Mouse (Mus musculus) ES-E14 (cell line): ENCODE data around the gene Tcea2. TPM values are rescaled to one million over a fixed set of nuclear protein-coding genes. Genes with fewer than 3 reads are reported as not detected.

ENCODE experiments used
- DNase-seq: peaks from one replicate; pipeline ENCODE4 v3.0.0-alpha.2; 2013; ENCODE audit warnings: low read depth, low spot score
- H3K27ac ChIP-seq: 2 replicates; pipeline ENCODE4 v1.5.1; 2012; ENCODE audit warnings: low read depth, mild to moderate bottlenecking, low read length, moderate library complexity, mixed read lengths; ENCODE audit not compliant: poor library complexity, insufficient read depth, severe bottlenecking
- H3K36me3 ChIP-seq: 2 replicates; pipeline ENCODE4 v1.6.1; 2012; ENCODE audit warnings: mild to moderate bottlenecking, low read length, moderate library complexity, mixed read lengths; ENCODE audit not compliant: control insufficient read depth, poor library complexity, insufficient read depth, severe bottlenecking
- H3K4me1 ChIP-seq, 2 experiments: fragments of 150-350 bp in 1 of 2; sonication (generic) in 1 of 2; 2 replicates each; pipeline ENCODE4 v1.6.1; 2012; ENCODE audit warnings: low read length in 2 of 2, mild to moderate bottlenecking in 1 of 2, mixed read lengths in 1 of 2; ENCODE audit not compliant: control insufficient read depth in 2 of 2, insufficient read depth in 2 of 2, poor library complexity in 1 of 2
- H3K4me3 ChIP-seq, 2 experiments: fragments of 150-350 bp in 1 of 2; sonication (generic) in 1 of 2; 2 replicates each; pipeline ENCODE4 v1.5.1; 2012; ENCODE audit warnings: low read length in 2 of 2, low read depth in 1 of 2, mild to moderate bottlenecking in 1 of 2, mixed read lengths in 1 of 2; ENCODE audit not compliant: insufficient read depth in 1 of 2, poor library complexity in 1 of 2, severe bottlenecking in 1 of 2
- H3K9ac ChIP-seq: 2 replicates; pipeline ENCODE4 v1.6.1; 2012; ENCODE audit warnings: low read depth, mild to moderate bottlenecking, low read length, mixed read lengths; ENCODE audit not compliant: poor library complexity, insufficient read depth, severe bottlenecking
- H3K9me3 ChIP-seq: fragments of 150-350 bp; sonication (generic); 2 replicates; pipeline ENCODE4 v1.6.1; 2012; ENCODE audit warnings: low read depth, mild to moderate bottlenecking, low read length; ENCODE audit not compliant: control insufficient read depth, insufficient read depth
- CHD2 ChIP-seq: IDR thresholded peaks from 2 replicates; pipeline ENCODE4 v1.6.1; 2014; ENCODE audit warnings: mild to moderate bottlenecking, low read depth, low read length, inconsistent platforms
- HCFC1 ChIP-seq: IDR thresholded peaks from 2 replicates; pipeline ENCODE4 v1.6.1; 2012; ENCODE audit warnings: low read length, inconsistent platforms, borderline replicate concordance; ENCODE audit not compliant: insufficient read depth
- MAFK ChIP-seq: IDR thresholded peaks from 2 replicates; pipeline ENCODE4 v1.6.1; 2014; ENCODE audit warnings: mild to moderate bottlenecking, low read depth, low read length, inconsistent platforms; ENCODE audit not compliant: insufficient read depth
- ZC3H11A ChIP-seq: IDR thresholded peaks from 2 replicates; pipeline ENCODE4 v1.6.1; 2012; ENCODE audit warnings: low read depth, mild to moderate bottlenecking, inconsistent platforms, low read length, borderline replicate concordance
- ZNF384 ChIP-seq: IDR thresholded peaks from 2 replicates; pipeline ENCODE4 v1.6.1; 2012; ENCODE audit warnings: low read depth, low read length, inconsistent platforms
- in situ Hi-C, 2 experiments: fragments of 600-800 bp; cut with MboI; formaldehyde crosslinking; loops; one replicate each; pipeline ENCODE4 v1.15.1; 2025; ENCODE audit warnings: low sequenced_read_pairs in 2 of 2, inconsistent platforms in 1 of 2; ENCODE audit not compliant: unreplicated experiment in 2 of 2
- total RNA-seq: library from RNA; depleted of rRNA; stranded (reverse); fragments of 300-350 nt; gene quantifications from 2 replicates; pipeline ENCODE4 v1.2.3, GENCODE M21; 2012

Gene Tcea2
- total RNA-seq, 1 experiment, result 11.4 TPM

DNA sequence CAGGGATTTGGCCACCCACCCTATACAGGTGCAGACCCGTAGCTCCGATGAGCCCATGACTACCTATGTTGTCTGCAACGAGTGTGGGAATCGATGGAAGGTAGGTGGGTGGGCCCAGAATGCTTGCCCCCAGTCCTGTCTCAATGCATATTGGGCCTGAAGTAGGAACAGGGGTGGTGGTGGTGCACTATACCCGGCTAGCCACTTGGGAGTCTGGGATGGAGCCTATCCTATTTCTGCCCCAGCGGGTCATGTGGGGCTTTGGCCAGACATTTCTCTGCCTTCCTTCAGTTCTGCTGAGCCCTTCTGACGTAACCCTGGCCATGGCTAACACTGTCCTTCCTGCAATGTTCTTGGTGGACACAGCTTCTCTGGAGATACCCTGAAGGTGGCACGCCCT is 7.5 kb downstream of the Tcea2 start:
- TF ChIP-seq ZC3H11A (no peak), HCFC1 (no peak), MAFK (no peak), CHD2 (no peak), ZNF384 (no peak)
- no peaks in the 10 kb centered on the region for H3K4me1 ChIP-seq
- DNase-seq, result no peak
- no peaks in the 10 kb centered on the region for H3K9me3 ChIP-seq
- H3K27ac ChIP-seq, result no peak overlapping the region
- peaks cover 14% of the 10 kb centered on the region; the same call in 1 of the 2 replicates for H3K36me3 ChIP-seq
- no peak overlapping the region for H3K9ac ChIP-seq
- in situ Hi-C loops, result no loop called here
- no peak overlapping the region for H3K4me3 ChIP-seq

DNA sequence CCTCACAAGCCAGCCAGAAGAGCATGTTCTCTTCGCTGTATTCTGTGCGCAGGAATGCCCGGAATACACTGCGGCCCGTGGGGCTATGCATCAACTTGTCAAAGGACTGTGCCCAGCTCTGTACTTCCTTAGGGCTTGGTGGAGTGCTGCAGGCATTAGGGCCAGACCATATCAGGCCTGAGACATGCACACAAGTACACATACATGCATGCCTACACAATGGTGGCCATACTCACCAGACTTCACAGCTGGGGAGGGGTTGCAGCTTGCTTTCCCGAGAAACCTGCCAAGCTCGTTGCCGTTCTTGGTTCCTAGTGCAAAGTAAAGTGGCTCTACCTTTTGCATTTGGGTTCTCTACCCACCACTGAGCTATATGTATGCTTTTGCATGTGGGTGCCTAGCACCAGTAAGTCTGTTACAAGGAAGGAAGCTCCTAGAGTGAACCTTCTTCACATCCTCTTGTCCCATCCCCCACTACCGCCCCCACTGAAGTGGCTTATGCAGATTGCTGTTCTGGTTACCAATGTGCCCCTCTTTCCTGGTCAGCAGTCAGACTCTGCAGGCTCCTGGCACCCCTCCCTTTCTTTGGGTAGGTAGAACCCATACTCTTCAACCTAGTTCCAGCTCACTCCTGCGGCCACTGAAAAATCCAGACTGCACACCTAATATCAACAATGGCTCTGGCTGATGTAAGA is 9.5 kb downstream of the Tcea2 start:
- H3K27ac ChIP-seq, result no peak overlapping the region
- no peak overlapping the region for H3K9ac ChIP-seq
- peaks cover 0 to 7% of the 10 kb centered on the region in 2 experiments; a peak in 1 of 4 replicates for H3K4me1 ChIP-seq
- peaks cover 14% of the 10 kb centered on the region; the same call in 1 of the 2 replicates for H3K36me3 ChIP-seq
- no peak for DNase-seq
- H3K4me3 ChIP-seq, result no peak overlapping the region
- in situ Hi-C loops, result no loop called here
- no peak for TF ChIP-seq ZNF384
- TF ChIP-seq MAFK, result no peak
- no peak for TF ChIP-seq CHD2
- TF ChIP-seq ZC3H11A, result no peak
- TF ChIP-seq HCFC1, result no peak
- no peaks in the 10 kb centered on the region for H3K9me3 ChIP-seq

DNA sequence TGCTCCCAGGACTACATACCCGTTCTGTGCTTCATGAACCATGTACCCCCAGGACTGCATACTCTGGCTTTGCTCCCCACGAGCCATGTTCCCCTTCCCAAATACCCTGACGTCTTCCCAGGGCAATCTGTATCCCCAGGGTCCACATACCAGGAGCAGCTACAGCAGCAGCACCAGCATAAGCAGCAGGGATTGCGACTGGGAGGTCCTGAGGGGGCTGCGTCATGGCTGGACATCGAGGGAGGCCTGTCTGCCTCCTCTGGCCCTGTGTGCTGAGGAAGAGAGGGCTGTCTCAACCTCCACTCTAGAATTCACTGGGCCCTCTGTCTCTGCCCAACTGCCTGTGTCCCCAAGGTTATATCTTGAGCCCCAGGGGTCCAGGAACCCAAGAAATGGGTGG is 11.0 kb downstream of the Tcea2 start:
- Histone ChIP-seq H3K36me3 (peaks cover 14% of the 10 kb centered on the region; the same call in 1 of the 2 replicates), H3K9me3 (no peaks in the 10 kb centered on the region), H3K9ac (no peak overlapping the region), H3K4me1 (peaks cover 0 to 7% of the 10 kb centered on the region in 2 experiments; a peak in 1 of 4 replicates), H3K27ac (no peak overlapping the region), H3K4me3 (no peak overlapping the region)
- no peak for DNase-seq
- TF ChIP-seq ZNF384, result no peak
- no peak for TF ChIP-seq ZC3H11A
- TF ChIP-seq CHD2, result no peak
- TF ChIP-seq MAFK, result no peak
- TF ChIP-seq HCFC1, result no peak
- in situ Hi-C loops, result no loop called here

- H3K4me3 ChIP-seq, result no peak overlapping the region
- no peak for DNase-seq
- H3K9me3 ChIP-seq, result no peaks in the 10 kb centered on the region
- no peak overlapping the region for H3K9ac ChIP-seq
- H3K27ac ChIP-seq, result no peak overlapping the region
- in situ Hi-C loops, result no loop called here
- TF ChIP-seq CHD2, result no peak
- no peak for TF ChIP-seq ZNF384
- TF ChIP-seq MAFK, result no peak
- TF ChIP-seq HCFC1, result no peak
- no peak for TF ChIP-seq ZC3H11A
- H3K4me1 ChIP-seq, result peaks cover 0 to 7% of the 10 kb centered on the region in 2 experiments; a peak in 1 of 4 replicates
- H3K36me3 ChIP-seq, result peaks cover 13% of the 10 kb centered on the region; the same call in 1 of the 2 replicates
Observed at GRCm38 (mm10) chr2:181691571-181691970, 11.5 kb downstream of the Tcea2 start.
